Mouse (Mus musculus) gastrocnemius, postnatal 36 days (tissue): ENCODE data around the gene Bmper. TPM values are rescaled to one million over a fixed set of nuclear protein-coding genes. Genes with fewer than 3 reads are reported as not detected.

Experiments
- DNase-seq, 2 experiments: peaks; one replicate each; pipeline ENCODE4 v3.0.0; 2022
- intact Hi-C: fragments of 180-260 bp; cut with DNase I; formaldehyde crosslinking; loops from one replicate; pipeline ENCODE4 v1.15.1; 2025
- total RNA-seq, 2 experiments: library from RNA; stranded (reverse); gene quantifications; 2 replicates each; pipeline ENCODE4 v1.2.3; 2021

Gene Bmper
- total RNA-seq, 2 experiments from 2014 or later: 3.2 to 5.3 TPM

DNA sequence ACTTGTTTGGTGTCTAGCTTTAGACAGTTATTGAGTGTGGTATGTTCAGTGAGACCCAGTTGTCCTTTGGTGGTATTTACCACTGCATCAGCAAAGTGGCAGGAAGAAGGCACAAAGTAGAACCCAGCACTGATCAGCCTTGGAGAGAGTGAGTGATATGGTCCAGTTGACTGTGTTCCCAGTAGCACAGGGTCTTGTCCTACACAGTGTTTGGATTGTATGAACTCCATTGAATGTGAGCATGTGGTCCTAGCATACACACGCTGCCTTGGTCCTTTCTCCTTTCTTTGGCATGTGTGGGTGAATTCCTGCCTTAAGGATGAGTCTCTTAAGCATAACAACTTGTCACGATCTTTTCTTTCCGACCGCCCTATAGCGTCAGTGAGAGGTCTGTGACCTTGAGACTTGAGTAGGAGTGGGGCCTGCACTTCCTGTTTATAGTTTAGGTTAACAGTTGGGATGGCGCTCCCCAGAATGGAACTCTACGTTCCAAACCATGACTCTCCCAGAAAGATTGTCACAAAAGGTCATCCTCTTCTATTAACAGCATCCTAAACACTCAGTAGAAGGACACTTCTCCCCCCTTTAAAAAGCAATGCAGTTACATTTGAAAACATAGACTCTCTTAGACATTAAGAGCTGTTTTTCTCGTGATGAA, 10.7 kb downstream of the Bmper start:
- no peak for DNase-seq
- intact Hi-C loops: no loop called here

DNA sequence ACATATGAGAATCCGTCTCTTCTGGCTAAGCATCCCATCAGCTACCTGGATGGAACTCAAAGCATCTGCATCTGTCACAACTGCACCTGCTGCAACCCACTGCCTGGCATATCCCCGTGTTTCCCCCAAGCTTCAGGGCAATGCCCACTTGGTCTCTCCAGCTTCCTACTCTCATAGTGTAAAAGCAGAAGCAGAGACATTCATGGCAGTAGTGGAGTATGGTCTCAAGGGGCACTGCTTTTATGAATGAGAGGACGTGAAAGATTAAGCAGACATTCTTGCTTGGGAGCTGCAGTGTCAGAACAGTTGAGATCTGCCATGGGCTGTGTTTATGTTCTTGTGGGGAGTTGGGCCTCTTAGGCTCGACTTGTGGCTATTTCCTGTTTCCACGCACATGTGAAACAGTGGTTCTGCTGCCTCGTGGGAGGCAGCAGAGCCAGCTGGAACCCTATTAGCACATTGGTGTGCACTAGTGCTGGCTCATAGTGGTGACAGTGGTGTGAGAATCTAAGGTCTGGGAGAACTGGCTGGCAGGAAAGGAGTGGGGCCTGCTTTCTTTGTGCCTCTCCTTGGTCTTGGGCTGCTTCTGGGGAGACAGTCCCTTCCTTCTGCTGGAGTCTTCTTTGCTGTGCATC, 12.6 kb downstream of the Bmper start:
- intact Hi-C loops: no loop called here
- no peak for DNase-seq

DNA sequence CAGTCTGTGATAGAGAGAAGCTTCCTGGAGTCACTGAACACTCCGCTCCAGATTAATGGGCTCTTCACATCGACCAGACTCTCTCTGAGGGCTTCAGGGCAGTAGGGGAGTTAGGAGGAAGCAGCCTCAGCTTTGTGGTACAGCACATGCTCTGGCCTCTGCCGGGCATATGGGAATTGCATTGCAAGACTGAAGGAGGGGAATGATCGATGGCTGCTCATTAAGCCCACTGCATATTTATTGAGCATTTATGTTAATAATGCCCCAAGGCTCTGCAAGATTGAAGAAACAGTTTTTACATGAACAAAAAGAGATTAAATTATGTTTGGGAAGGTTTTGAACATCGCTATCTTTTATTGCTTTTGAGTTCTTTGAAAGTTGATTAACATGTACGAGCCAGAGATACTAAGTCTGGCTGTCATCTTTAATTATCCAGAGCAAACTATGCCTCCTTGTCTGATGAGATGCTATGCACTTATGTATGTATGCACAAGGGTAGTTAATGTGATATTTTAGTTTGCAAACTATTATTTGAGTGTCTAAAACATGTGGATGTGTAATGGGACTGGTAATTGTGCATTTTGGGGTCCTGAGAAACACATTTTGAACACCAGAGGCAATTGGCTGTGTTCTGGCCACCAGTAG, 13.9 kb downstream of the Bmper start:
- DNase-seq: no peak
- intact Hi-C loops: no loop called here

DNA sequence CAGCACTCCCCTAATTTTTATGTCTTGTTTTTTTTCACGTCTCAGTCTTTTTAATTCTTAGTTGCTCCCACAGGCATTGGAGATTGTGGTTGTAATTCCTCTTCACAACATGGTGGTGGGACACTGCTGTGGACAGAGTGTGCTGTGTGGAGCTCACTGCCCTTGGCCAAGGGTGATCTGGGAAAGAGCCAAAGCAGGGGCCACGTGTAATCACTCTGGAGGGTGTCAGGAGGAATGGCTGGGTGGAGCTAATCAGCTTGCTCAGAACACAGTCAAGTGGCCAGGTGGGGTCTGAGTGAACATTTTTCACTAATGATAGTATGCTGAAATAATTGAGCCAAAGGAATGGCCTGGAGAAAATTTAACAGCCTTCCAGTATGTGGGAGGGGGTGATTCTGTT, 16.1 kb downstream of the Bmper start:
- DNase-seq: no peak
- intact Hi-C loops: no loop called here

DNA sequence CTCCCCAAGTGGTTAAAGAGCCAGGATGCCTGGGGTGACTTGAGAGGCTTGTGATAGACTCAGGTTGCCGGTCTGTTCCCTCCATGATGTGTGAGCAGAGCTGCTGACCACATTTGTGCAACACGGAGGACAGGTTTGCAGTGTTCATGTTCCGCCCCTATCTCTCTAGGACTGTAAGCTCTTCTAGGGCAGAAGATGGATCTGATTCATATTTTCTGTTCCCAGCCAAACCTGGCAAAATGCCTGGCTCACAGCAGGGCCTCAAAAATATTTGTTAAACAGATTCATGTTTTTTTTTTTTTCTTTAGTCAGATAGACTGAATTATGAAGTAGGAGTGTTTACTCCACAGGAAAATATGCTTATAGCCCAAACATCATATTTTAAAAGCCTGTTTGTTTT, 20.0 kb downstream of the Bmper start:
- peak in 1 of 2 experiments; percentile 49 for DNase-seq
- intact Hi-C loops: no loop called here

DNA sequence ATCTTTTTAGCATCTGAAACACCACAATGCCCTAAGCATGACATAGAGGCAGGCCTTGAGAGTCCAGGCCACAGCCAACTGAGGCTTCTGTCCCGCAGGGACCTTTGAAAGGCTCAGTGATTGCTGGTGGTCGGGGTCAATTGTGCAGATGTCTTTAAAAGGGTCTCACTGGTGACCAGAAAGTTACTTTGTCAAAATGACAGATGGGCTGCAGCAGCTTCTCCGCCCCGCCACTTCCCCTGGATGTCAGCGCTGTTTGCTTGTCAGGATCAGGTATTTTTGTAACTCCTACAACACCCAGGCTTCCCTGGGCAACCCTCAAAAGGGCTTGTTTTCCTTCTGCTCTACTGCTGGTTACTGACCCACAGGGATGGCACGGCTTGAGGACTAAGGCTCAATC, 21.0 kb downstream of the Bmper start:
- intact Hi-C loops: no loop called here
- no peak for DNase-seq

DNA sequence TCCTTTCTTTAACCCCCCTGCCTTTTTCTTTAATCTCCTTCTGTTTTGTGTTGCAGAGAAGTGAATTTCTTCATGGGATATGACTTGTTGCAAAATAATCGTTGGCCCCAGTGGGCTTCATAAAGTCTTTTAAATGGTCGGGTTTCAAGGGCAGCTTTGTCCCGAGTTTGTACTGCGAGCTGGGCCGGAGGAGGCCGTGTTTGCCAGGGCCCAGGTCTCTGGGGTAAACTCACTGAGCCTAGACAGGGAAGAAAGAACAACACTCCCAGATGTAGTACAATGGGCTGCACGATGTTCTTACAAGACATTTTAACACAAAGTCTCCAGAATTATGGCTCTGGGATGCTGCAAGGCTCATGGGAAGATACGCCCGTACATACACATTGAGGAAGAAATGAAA, 23.5 kb downstream of the Bmper start:
- intact Hi-C loops: no loop called here
- peak in 1 of 2 experiments; percentile 69 for DNase-seq

DNA sequence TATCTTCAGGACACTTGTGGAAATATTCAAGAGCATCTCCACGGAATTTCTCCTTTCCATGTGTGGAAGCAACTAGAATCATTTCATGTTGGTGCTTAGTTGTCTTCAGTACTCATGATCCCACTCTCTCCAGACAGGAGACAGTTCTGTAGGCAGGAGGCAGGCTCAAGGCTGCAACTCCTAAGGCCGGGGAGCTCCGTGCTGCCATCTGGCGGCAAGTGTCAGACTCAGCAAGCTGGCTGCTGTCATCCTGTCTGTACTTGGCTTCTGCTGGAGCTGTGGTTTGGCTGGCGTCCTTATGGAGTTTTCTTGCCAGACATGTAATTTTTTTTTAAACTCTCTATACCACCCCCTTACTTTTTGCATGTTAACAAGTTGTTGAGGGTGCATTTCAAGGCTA, 27.1 kb downstream of the Bmper start:
- intact Hi-C loops: no loop called here
- peak; percentile 67 to 77 for DNase-seq

DNA sequence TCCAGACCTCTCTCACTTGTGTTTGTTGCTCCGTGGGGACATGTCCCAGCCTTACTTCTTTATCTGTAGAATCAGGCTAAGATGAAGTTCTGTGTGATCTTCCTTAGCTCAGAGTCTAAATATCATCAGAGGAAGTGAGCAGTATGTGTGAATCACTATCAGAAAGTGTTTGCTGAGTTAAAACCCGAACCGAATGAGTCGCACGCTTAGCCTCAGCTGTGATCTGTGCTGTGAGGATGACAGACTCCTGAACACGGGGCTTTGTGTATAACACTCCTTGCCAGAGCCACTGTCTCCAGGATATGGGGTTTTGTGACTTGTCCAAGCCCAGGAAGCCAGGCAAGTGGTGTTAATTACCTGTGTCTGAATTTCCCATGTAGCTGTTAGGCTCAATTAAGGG, 28.1 kb downstream of the Bmper start:
- no peak for DNase-seq
- intact Hi-C loops: no loop called here

DNA sequence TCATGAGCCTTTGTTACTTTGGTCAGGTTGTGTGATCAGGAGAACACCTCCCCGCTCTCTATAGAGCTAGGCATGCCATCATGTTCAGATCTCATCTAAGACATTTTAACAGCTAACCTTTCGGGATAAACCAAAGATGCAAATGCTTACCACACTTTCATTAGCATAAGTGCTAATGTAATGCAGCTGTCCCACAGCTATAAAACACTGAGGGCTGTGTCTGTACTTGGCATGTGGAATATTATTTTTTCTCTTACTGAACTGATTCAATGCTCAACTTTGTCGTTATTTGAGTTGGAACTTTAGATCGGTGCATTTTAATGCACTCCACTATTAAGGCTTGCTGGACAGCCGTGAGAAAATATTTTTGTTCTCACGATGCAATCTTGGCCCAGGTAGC, 30.7 kb downstream of the Bmper start:
- no peak for DNase-seq
- intact Hi-C loops: no loop called here

DNA sequence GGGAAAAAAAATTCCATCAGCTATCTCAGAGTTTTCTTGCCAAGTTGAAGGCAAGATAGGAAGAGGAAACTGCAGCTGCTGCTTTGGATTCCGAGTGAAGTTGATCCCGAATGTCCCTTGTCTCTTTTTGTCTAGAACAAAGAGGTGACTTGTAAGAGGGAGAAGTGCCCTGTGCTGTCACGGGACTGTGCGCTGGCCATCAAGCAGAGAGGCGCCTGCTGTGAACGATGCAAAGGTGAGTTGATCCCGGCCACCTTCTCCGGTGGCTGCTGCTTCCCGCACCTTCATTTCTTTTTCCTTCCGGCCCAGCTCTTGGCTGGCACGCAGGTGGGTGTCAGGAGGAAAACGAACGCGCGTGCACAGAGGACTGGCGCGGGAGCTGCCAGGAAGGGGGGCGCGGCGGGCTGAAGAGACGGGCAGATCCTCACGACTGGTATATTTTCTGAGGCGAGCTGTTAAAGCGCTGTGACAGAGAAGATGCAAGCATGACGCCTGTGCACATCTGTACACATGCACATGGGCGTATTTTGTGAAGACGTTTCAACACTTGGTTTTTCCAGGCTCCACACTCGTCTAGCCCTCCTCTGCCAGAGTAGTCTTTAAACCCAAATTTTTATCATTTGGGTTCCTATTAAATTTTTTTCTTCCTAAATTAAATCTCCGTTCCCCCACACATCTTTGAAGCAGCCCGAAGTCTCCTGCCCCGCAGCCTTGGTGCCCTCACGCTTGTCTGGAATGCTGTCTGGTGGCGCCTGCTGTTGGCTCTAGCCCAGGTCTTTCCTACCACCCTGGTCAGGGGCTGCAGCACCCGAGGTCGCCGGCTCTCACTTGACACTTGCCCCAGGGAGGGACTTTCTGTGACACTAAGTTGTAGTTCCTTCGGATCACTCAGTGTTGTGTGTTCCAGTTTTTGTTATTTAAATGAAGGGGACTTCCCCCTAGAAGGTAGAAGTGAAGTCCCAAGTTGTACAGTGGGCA, 31.6 kb downstream of the Bmper start:
- intact Hi-C loops: no loop called here
- no peak for DNase-seq

DNA sequence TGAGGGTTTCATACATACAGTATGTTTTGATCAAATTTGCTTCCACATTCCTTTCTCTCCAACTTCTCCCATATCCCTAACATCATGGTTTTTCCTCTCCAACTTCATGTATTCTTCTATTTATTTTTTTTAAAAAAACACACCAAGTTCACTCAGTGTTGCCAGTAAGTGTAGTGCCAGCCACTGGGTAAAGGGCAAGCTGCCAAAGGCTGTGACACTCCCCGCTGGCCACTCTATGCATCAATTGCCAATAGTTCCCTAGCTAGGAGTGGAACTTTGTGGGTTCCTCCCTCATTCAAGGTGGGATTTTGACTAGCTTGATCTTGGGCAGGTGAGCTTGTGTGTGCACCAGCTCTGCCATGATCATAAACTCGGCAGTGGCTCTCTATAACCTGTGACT, 33.0 kb downstream of the Bmper start:
- intact Hi-C loops: no loop called here
- DNase-seq: no peak

DNA sequence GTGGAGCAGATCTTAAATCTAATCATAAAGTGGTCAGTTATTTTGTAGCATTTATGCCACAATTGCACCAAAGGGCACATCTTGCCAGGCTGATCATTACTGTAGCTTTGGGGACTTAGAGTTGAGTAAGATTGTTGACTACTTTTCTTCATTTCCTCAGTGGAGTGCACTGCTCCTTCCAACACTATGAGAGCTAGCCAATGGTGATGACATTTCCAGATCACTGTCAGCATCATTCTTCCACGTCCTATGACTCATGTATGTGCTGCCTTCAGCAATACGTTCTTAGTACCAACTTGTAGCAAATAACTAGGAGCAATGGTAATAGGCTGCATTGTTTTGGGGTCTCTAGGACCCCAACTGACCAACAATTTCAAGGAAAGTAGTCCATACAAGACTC, 33.7 kb downstream of the Bmper start:
- DNase-seq: no peak
- intact Hi-C loops: no loop called here

DNA sequence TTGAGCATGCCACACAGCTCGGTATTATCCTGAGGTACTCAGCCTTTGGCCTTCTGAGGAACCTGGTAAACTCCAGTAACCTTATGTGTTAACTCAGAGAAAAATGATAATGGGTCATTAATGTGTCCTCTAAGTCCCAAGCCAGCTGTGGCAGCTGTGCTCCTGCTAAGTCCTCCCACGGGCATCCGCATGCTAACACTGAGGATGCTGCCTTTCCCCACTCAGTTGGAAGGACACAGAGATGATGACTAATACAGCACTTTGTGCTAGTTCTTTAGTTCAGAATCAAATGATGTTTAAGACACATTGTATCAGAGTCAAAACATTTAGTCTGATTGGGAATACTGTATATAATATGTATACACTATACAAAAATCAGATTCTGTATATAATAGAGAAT, 39.0 kb downstream of the Bmper start:
- no peak for DNase-seq
- intact Hi-C loops: no loop called here

DNA sequence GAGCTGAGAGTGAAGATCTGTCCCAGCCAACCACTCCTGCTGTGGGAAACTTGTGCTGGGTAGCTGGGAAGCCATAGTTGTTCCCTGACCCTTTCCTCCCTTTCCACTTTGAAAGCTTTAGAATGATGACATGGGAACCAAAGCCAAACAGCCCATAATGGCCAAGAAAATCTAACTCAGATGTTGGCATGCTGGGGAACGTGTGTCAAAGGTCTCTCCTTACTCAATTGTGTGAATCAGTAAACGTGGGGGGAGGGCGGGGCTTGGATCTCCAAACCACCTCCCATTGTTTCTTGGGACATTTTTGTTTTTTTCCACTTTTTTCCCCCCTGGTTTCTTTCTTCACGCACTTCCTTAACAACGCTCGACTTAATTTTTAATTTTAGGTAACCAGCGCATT, 40.0 kb downstream of the Bmper start:
- intact Hi-C loops: no loop called here
- no peak for DNase-seq

DNA sequence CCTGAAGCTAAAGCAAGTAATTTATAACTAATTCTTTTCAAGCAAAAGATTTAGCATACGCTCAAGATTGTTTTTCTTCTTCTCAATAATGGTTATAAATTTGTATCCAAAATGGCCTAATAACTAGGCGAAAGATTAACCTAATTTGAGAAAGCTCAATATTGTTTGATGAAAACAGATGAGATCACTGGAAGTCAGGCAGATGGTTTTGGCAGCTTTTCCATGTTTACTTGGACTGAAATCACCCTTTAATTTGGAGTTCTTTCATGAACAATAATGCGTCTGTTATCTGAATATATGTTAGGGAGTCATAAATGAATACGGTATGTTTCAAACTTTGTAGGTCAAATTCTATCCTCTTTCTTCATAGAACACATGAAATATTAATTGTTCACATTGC, 41.6 kb downstream of the Bmper start:
- DNase-seq: no peak
- intact Hi-C loops: no loop called here

DNA sequence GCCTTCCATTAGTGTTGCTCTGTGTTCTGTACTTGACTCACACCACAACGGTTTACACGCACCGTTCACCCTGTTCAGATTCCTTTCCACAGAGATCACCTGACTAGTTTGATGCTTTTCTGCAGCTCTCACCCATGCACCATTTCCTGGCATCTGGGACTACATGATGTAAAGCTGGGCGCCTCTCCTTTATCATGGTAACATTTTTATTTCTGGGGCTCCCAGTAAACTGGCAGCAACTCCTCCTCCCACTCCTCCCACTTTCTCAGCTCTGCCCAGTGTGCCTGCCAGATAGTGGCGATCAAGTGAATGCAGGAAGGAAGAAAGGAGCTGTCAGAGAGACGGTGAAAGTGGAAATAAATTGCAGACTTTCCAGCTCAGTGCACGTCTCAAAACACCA, 45.7 kb downstream of the Bmper start:
- intact Hi-C loops: no loop called here
- DNase-seq: no peak

DNA sequence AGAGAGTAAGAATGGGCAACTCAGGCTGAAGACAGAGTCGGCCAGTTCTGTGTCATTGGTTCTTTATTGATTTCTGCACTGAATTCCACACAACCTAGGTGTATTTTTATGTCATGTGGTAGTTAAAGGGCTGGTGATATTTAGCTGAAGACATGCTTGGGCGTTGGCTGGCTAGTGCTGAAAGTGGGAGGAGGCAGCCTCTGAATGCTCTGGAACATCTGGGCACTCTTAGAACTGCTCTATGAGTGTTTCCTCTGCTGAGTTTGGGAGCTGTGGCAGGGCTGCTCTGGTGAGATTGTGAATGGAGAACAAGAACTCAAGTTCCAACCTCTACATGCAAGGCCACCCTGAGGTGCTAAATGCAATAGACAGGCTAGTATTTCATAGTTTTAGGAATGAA, 46.2 kb downstream of the Bmper start:
- intact Hi-C loops: no loop called here

DNA sequence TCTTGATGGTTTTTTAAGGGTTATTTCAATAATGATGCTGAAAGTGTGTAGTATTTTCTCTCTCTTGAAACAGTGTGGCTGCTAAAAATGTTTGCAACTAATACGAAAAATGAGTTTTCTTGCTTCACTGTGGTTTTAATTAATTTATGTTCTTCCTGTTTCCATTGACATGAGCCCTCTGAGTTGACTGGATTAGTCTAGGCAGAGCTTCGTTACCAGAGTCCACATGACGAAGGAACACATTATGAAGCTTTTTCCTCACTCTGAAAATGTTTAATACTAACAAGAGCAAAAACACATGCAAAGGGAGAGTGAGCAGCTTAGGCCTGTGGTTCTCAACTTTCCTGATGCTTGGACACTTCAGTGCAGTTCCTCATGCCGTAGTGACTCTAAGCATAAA, 53.4 kb downstream of the Bmper start:
- intact Hi-C loops: no loop called here
- no peak for DNase-seq

More for the DNA sequence above, 46.2 kb downstream of the Bmper start:
- no peak for DNase-seq

DNA sequence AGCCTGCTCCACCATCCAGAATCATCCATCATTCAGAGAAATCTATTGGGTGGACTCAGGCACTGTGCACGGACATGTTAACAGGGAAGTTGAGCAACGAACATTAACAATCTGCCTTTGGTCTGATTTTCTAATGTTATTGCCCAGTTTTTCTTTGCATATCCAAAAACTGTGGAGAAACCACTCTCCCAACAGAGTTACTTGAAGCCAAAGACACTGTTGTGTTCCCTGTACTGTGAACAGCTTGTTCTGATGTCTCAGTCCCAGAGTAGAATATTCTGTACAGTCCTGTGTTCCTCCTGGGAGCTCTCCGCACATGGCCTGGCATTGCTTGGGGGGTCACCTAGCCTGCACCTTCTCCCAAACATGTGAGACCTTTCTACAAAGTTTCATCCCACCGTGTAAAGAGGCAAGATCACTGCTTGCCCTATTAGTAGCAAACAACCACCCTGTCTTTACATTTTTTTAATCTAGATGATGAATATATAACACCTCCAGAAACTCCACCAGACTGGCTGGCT, 62.1 kb downstream of the Bmper start:
- no peak for DNase-seq

DNA sequence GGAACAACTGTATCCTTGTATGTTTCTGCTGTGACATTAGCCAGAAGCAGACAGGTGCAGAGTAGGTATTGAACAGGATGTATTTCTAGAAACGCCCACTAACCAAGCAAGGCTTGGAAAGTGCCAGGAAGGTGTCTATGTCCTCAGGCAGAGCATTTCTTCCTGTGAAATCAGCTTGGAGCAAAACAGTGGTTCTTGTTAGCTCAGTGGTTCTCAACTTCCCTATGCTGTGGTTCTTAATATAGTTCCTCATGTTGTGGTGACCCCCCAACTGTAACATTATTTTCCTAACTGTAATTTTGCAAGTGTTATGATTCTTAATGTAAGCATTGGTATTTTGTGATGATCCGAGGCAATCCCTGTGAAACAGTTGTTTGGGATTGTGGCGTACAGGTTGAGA, 70.7 kb downstream of the Bmper start:
- intact Hi-C loops: no loop called here
- no peak for DNase-seq

More for the DNA sequence above, 62.1 kb downstream of the Bmper start:
- intact Hi-C loops: no loop called here
